Mouse (Mus musculus) MEL (cell line): Measurements from ENCODE around the gene Phf12.

Experiments used
- CTCF ChIP-seq, 3 experiments: IDR thresholded peaks in 2 of 3; conservative IDR thresholded peaks in 1 of 3; 2 replicates each; pipeline ENCODE4 v1.5.1; 2011 to 2012; ENCODE audit warnings: low read length in 3 of 3, low read depth in 2 of 3, mild to moderate bottlenecking in 2 of 3, improper control_type of control experiment in 1 of 3, inconsistent platforms in 1 of 3, mixed read lengths in 1 of 3, moderate library complexity in 1 of 3; ENCODE audit not compliant: control insufficient read depth in 1 of 3, insufficient read depth in 1 of 3, poor library complexity in 1 of 3, severe bottlenecking in 1 of 3
- EP300 ChIP-seq, 2 experiments: IDR thresholded peaks; 2 replicates each; pipeline ENCODE4 v1.6.1; 2011; ENCODE audit warnings: improper control_type of control experiment in 2 of 2, low read length in 2 of 2, low read depth in 1 of 2, mild to moderate bottlenecking in 1 of 2
- ETS1 ChIP-seq: IDR thresholded peaks from 2 replicates; pipeline ENCODE4 v1.6.1; 2012; ENCODE audit warnings: low read depth, mild to moderate bottlenecking, inconsistent platforms, low read length, improper control_type of control experiment, moderate library complexity
- GATA1 ChIP-seq: IDR thresholded peaks from 2 replicates; pipeline ENCODE4 v1.6.1; 2011; ENCODE audit warnings: low read depth, low read length, improper control_type of control experiment
- HCFC1 ChIP-seq: IDR thresholded peaks from 2 replicates; pipeline ENCODE4 v1.6.1; 2012; ENCODE audit warnings: low read depth, mild to moderate bottlenecking, inconsistent platforms, low read length, improper control_type of control experiment, moderate library complexity
- KAT2A ChIP-seq: conservative IDR thresholded peaks from 2 replicates; pipeline ENCODE4 v1.6.1; 2012; ENCODE audit warnings: low read depth, low read length, improper control_type of control experiment, inconsistent platforms
- MAX ChIP-seq: IDR thresholded peaks from 2 replicates; pipeline ENCODE4 v1.6.1; 2011; ENCODE audit warnings: low read length, improper control_type of control experiment
- POLR2A ChIP-seq, 2 experiments: IDR thresholded peaks; 2 replicates each; pipeline ENCODE4 v1.6.1; 2011 to 2012; ENCODE audit warnings: low read length in 2 of 2, mild to moderate bottlenecking in 2 of 2, control low read depth in 1 of 2, improper control_type of control experiment in 1 of 2, low read depth in 1 of 2, moderate library complexity in 1 of 2; ENCODE audit not compliant: control insufficient read depth in 1 of 2, insufficient read depth in 1 of 2, poor library complexity in 1 of 2
- POLR2AphosphoS5 ChIP-seq: IDR thresholded peaks from 2 replicates; pipeline ENCODE4 v1.6.1; 2012; ENCODE audit warnings: low read depth, borderline replicate concordance, mild to moderate bottlenecking, inconsistent platforms, low read length, moderate library complexity, mixed read lengths
- RCOR1 ChIP-seq: IDR thresholded peaks from 2 replicates; pipeline ENCODE4 v1.6.1; 2012; ENCODE audit warnings: low read depth, mild to moderate bottlenecking, inconsistent platforms, low read length, improper control_type of control experiment

- TF ChIP-seq HCFC1: no peak
- TF ChIP-seq GATA1: no peak
- no peak for TF ChIP-seq KAT2A
- TF ChIP-seq MAX: no peak
- no peak for TF ChIP-seq CTCF (IDR thresholded peaks at IDR 0.05 in 2 of 3, conservative IDR thresholded peaks at IDR 0.05 in 1 of 3; ENCODE audit: control insufficient read depth in 1 of 3, insufficient read depth in 1 of 3, low read depth in 2 of 3, low read length in 3 of 3, poor library complexity in 1 of 3, severe bottlenecking in 1 of 3)
- no peak for TF ChIP-seq EP300 (IDR thresholded peaks at IDR 0.05; ENCODE audit: low read depth in 1 of 2, low read length in 2 of 2)
- no peak for TF ChIP-seq RCOR1
- no peak for TF ChIP-seq ETS1
- no peak for TF ChIP-seq POLR2A (IDR thresholded peaks at IDR 0.05; ENCODE audit: control insufficient read depth in 1 of 2, insufficient read depth in 1 of 2, low read depth in 1 of 2, low read length in 2 of 2, poor library complexity in 1 of 2)
- no peak for TF ChIP-seq POLR2AphosphoS5
These were observed 86.6 kb downstream of the Phf12 start for GRCm38 (mm10) chr11:78069130-78069529.
